Mouse (Mus musculus) megakaryocyte-erythroid progenitor cell, adult 5-6 weeks (primary cell): ENCODE measurements at regions not wholly inside any gene's neighbourhood (a gene's known extent, or its start where the extent isn't known, plus 50 kb on each side); places are given as distances from the start of the nearest gene placed in this dataset.

ENCODE experiments used
- ATAC-seq: replicated peaks from 2 replicates; pipeline ENCODE4 v1.8.0; 2016; ENCODE audit warnings: mild to moderate bottlenecking, inconsistent platforms; ENCODE audit not compliant: severe bottlenecking, poor library complexity, low FRiP score, low TSS enrichment

DNA sequence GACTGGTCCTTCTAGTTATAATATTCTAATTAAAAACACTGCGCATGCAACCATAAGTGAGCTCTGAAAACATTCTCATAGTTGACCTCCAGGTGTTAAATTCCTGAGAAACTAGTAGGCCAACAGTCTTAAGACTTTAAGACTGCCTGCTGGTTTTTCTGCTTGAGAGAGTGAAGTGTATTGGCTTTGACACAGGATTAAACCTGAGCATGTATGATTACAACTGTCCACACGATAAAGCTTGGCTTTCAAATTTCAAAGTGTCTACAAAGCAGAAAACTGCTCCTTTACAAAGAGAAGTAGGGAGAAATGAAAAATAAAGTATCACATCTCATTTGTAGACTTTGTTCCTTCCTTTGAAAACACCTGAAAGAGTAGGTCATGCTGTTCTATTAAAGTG lies 157.7 kb upstream of the Usp25 start:
- no peak for ATAC-seq

DNA sequence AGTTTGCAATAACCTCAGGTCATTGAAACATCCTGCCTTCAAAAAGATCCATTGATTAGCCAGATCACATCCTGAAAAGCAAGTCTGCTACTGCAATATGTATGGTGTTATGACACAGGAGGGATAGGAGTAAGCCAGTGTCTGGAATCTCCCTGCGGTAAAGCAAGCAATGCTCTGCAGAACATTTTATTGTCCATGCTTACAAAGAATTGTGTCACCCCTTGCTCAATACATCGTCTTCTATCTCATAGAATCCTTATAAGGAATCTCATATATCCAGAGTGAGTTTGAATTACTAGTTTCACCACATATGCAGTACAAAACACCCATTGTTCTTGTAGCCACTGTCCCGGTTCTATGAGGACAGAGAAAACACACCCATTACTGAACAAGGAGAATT lies 162.1 kb upstream of the Usp25 start:
- no peak for ATAC-seq

DNA sequence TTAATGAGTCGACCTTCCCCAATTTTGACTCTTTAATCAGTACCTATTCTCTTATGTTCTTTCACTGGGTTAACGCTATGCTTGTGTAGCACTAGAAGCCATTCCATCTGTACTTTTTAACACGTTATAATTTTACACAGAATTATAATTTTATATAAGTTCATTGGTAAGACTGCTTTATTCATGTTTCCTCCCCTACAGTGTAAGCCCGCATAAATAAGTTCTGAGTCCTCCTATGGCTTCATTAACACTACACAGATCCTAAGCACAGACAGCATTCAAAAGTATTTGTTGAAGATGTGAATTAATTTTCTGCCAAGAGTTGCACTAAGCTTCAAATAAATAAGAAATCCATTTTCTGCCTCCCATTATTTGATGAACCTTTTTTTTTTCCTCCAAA lies 176.1 kb upstream of the Usp25 start:
- ATAC-seq: no peak

DNA sequence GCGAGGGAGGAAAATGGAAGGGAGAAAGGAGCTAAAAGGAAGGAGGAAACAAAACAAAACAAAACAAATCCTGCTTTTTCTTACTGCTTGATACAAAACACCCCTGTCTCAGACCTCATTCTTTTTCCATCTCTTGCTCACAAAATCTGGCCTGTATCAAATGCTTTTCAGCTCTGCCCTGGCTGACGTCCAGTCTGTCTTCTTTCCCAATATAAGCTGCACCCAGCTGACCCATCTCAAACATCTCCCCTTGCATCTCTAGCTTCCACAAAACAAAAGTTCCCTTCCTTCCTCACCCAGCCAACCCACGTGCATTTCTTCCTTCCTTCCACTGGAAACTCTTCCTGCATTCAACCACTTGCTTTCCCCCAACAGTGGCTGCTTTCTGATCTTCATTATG lies 183.1 kb upstream of the Usp25 start:
- ATAC-seq: no peak

DNA sequence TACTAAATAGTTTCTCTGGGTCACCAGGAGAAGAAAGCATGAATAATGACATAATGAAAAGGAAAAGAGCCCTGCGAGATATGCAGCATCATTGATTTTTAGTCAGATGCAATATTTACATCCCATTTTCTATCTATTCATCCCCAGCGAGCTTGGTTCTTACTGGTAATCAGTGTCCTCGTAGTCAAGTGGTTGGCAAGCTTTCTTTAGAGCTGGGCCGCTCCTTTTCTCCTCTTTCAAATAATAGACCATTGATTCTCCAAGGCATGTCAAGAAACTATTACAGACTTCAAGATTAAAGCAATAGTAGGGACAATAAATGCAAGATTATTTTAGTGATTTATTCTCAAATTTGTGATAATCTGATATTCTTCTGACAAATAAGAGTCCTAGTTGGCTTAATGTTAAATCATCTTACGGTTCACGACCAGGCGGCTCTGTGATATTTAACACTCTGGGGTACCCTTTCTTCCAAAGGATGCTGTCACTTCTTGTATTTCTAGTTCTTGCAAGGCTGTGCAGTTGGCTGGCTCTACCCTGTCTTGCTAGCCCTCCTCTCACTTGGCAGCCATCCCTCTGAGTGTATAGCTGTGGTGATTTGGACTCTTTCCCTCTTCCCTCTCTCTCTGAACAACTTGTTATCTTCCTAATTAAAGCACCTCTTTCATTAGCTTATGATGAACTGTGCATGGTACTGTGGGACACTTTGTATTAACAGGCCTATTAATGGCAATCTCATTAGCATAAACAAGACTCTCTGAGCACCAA lies 185.6 kb upstream of the Usp25 start:
- ATAC-seq: no peak

DNA sequence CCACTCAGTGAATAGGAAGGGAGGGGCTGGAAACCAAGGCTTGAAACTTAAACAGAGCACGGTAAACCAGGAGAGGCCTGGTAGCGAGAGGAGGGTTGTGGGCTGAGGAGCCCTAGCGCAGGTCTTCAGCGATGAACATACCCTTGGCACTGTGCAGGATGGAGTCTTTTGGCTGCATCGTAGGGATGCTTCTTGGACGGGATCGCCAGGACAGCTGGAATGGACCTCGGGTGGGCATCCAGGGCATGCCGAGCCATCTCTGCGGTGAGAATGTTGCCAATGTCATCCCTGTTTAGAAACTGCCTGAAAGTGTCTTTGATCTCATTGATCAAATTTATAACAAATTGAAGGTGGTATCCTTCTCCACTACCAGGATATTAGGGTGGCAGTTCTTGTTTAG lies 192.2 kb upstream of the Usp25 start:
- ATAC-seq: no peak

DNA sequence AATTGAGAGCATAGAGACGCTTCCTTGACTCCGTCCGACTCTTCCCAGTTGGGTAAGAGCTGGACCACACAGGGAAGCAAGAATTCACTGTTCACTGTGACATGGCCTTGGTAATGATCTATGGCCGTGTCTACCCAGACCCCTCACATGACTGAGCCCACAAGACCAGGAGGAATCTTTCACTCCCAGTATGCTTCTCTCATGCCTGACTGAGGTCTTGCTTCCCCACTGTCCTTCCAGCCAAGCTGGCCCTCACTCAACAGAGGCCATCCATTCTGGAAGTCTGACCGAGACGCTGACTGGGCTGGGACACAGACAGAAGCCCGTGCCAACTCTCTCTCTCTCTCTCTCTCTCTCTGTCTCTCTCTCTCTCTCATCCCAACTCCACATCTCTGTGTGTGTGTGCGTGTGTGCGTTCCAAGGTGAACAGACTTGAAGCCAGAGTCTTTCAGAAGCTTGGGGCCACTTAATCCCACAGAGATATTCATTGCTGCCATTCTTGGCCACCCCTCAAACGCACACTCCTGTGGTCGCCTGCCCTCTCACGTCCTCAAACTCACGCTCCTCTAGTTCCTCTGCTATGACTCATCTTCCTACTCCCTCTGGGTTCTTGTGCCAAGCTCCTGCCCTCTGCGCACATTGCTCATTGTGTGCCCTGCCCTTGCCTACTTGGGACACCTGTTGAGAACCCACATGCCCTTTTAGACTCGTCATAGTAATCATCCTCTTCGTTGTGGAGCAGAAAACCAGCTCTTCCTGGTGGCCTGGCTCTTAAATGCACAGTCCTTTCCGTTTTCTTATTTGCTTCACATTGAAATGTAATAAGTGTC lies 197.2 kb upstream of the Usp25 start:
- no peak for ATAC-seq

DNA sequence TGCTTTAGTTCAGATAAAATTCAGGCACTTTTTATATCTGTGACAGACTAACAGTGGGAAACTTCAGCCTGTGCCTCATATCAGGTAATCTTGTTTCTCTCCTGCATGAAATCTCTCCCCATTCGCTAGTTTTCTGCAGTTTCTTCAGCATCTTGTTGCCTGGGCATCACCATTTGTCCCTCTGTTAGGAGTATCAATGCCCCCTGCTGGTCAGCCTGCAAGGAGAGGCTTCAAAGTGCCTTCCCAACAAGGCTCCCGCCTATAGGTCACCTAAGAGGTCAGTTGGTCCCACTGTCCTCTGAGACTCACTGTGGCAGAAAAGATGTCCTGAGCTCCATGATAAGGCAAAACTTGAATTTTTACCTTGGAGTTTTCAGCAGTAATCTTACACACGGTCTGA lies 209.8 kb upstream of the Usp25 start:
- no peak for ATAC-seq

DNA sequence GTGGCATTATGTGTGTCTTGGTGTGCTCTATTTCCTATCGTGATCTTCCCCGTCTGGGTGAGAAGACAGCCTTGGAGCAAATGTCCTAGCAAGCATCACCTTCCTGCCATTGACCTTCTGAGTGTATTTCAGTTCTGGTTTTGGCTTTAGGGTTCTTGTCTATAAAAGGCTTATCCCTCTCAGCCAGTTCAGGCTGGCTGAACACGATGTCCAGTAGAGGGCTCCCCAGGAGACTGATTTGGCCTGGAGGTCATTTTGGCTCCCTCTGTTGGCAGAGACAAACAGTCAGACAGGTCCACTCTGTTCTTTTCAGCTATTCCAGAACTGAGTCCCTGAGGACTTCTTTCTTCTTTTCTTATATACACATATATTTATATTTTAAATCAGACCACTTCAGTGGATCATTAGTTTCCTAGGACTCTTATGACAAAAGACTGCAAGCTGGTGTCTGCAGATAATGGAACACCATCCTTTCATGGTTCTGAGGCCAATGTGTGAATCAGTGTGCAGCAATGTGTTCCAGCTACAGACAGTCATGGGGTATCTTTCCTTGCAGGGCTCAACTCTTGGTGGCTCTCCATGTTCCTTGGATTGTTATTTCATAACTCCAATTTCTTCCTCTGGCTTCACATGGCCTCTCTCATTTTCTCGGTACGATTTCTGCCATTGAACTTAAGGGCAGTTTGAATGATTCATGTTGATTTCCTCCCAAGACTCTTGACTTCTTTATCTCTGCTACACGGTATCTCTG lies 226.9 kb upstream of the Usp25 start:
- peak; percentile 94 for ATAC-seq

DNA sequence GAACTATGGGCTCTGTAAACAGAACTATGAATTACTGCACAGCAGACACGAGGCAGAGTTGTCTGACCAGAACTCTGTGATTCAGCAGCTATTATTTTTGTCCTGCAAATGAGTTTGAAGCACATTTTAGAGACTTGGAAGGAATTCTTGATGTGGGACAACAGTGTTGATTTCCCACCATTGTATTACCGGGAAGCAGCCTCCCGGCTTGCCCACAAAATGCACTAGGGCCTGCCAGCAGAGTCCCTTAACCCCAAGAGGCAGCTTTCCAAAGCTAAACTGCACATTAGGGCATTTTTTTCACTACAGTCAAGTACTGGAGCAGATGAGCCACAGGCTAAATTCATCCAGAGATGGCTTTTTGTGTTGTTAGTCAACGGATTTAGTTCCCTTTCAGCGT lies 230.8 kb upstream of the Usp25 start:
- ATAC-seq: no peak

DNA sequence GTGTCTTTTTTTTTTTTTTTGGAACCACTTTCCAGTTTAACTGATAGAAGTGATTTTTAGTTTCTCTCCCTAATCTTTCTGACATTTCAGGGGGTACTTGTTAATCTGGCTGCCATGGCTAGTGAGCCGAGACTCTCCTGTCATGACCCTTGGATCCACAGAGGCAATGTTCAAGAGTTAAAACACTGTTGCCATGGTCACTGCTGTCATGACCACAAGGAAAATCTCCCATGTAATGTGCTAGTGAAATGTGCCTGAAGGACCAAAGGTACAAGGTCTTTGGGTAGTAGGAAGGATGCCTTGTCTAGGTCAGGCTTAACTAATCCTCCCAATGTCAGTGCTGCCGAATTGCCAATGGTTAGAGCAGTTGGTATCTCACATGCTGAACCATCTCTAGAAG lies 237.7 kb upstream of the Usp25 start:
- ATAC-seq: no peak

DNA sequence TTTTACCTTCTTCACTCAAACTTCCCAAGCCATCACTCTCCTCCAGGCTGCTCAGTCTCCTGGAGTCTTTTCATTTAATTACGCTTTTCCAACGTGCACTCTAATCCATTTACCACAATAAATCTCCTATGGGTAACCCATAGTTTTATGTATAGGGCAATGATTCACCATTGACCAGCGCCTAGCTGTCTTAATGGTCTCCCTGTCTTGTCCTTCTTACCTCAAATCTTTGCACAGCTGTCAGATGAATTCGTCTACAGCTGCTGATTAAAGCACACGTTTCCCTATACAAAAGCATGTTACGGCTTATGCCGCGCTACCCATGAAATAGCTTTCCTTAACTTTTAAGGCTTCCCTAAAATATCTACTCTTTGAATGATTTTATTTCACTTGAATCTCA lies 239.5 kb upstream of the Usp25 start:
- no peak for ATAC-seq

DNA sequence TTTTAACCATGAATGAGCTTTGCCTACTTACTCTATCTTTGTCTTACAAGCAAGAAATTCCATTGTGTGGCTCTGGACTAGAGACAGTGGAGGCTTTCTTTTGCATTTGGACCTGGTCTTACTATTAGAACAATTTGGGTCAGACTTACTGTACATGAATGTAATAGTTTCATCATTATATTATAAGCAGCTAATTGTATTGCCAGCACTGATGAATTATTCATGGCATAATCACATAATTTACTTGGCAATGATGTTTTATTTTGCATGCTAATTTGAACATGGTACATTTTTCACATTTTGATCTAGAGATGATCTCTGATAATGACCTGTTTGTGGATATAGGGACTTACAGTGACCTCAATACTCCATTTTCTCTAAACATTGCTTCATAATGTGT lies 240.0 kb upstream of the Usp25 start:
- ATAC-seq: no peak

DNA sequence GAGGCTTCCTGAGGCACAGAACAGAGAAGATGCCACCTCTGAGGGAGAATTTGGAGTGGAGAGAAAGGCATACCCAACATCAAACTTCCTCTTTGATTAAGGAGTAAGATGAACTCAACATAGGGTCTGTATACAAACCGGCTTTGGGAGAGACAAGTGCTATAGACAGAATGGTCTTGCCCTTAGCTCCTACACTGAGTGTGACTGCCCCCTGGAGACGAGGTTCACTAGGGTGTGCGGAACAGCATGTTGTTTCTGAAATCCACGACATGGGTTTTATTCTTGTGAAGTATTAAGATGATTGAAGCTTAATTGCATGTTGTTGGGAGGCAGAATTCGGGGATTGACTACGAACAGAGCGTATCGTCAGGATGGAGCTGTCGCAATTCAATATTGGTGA lies 244.9 kb upstream of the Usp25 start:
- ATAC-seq: peak; percentile 75

DNA sequence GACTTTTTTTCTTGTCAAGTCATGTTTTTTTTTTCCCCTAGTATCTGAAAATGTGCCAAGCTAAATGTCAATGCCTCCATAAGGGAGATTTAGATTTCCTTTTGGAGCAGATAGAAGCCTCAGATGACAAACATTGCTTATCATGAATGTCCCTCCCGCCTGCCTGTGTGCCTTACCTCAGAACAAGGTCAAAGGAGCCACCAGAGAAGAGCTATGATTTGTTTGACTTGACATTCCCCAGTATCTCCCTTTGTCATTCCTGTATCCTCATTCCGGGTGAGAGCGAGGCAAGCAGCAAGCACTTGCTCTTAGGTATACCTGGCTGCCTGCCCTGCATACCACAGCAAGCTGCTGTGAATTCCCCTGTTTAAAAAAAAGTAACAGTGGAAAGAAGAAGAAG lies 246.9 kb upstream of the Usp25 start:
- ATAC-seq: no peak

DNA sequence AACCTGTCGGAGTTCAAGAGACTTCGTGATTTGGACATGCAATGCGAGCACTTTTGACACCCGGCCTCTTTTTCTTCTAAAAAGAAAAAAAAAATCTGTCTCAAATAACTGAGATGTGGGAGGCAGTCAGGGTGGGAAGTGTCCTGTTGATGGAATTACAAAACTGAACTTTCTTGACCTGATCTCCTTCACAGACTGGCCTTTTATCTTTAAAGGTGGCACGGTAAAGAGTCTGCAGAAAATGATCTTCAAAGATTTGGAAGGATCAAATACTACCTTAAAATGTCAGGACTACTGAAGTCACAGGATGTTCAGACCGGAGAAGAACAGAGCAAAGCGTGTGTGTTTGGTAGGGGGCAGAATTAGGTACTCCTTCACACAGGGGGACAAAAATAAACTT lies 248.0 kb upstream of the Usp25 start:
- no peak for ATAC-seq

DNA sequence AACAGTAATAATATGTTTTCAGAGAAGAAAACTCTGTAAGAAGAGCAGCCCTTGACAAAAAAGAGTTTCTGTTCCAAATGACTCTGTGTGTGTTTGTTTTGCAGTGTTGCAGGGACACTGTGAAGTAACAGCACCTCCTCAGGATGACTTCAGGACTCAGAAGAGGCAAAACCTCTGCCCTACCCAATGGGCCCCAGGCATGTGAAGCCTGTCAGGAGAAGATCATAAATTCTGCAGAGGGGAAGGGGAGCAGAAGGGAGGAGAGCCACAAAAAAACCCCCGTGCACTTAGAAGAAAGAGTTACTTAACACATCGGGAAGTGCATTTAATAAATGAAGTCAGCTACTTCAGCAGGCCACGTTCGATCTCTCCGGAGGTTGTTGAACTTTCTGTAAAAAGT lies 248.5 kb upstream of the Usp25 start:
- ATAC-seq: no peak

DNA sequence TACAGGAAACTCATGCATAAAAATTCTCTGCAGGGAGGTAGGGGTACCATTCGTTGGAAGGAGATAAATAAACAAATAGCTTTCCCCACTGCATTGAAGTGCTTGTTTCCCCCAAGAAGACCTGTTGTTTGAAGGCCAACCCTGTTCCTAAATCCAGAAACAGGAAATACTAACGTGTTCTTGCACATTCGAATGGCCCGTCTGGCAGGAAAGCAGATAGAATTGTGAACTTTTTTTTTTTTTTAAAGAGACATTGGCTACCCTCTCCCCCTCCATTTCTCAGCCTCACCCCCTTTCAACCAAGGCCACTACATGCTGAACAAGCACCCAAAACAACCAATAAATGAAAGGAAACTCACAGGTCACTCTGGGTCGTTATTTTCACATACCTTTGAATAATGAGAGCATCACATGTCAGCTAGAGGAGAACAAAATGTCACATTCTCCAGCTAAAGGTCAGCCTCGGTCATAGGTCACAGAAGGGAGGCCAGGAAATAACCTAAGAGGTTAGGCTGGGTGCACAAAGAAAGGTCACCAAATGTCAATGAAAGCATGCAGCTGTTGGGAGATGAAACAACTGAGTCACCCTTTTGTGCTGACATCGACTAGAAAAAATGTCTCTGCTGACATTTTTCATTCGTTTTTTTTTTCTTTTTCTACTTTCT lies 250.8 kb upstream of the Usp25 start:
- no peak for ATAC-seq

DNA sequence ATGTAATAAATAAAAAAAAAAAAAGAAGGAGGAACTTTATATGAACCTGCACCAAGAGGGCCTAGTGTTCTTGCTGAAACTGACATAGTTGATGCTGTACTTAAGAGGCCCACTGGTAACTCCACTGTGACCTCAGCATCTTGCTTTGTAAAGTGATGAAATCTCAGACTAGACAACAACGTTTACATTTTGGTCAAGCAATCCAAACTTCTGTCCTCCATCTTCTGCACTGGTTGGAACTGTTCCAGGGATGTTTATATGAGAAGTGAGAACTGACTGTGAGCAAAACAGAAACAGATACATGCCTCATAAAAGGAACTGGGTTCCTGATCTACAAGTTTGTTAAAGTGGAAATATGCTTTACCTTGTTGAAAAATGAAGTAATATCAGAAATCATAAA lies 251.7 kb upstream of the Usp25 start:
- ATAC-seq: no peak

DNA sequence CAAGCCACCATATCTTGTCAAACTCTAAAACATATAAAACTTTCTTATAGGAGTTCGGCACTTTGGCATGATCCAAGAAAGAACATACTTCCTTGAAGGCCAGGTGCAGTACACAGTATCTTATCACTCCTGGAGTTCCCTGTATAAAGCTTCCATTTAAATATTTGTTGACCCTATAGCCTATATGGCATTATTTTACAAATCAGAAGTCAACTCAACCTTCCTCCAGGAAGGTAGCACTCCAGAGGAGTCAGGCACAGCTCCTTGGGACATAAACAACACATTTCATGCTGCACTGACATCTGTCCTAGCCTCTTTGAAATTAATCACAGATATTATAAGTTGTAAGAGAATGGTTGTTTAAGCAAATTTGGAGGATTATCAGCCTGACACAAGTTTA lies 252.5 kb upstream of the Usp25 start:
- no peak for ATAC-seq
